Mouse (Mus musculus) megakaryocyte, embryonic 14.5 days (primary cell): ENCODE data around the gene AL607142.1. TPM values are rescaled to one million over a fixed set of nuclear protein-coding genes. Genes with fewer than 3 reads are reported as not detected.

Experiments
- H3K27me3 ChIP-seq: replicated peaks from 2 replicates; pipeline ENCODE3; 2012; ENCODE audit warnings: inconsistent platforms
- H3K36me3 ChIP-seq: replicated peaks from 2 replicates; pipeline ENCODE3; 2012; ENCODE audit warnings: low read length, inconsistent platforms, mixed read lengths
- H3K4me1 ChIP-seq: 2 replicates; pipeline ENCODE4 v1.6.1; 2012; ENCODE audit warnings: inconsistent platforms
- H3K4me3 ChIP-seq: replicated peaks from 2 replicates; pipeline ENCODE3; 2012; ENCODE audit warnings: moderate library complexity, mild to moderate bottlenecking, inconsistent platforms
- H3K9me3 ChIP-seq: 2 replicates; pipeline ENCODE4 v1.6.1; 2012; ENCODE audit warnings: inconsistent platforms
- FLI1 ChIP-seq: IDR thresholded peaks from 2 replicates; pipeline ENCODE4 v1.6.1; 2012; ENCODE audit warnings: low read length, inconsistent platforms, mixed read lengths
- GATA1 ChIP-seq: IDR thresholded peaks from 3 replicates; pipeline ENCODE4 v1.6.1; 2012; ENCODE audit warnings: mixed read lengths, low read length, inconsistent platforms, borderline replicate concordance
- polyA plus RNA-seq: library from polyadenylated mRNA; stranded (reverse); fragments of >175 nt; gene quantifications from 2 replicates; pipeline ENCODE4 v1.2.3, GENCODE M21; 2012; ENCODE audit warnings: low replicate concordance; ENCODE audit not compliant: insufficient read depth

Gene AL607142.1
- polyA plus RNA-seq, 1 experiment = not detected

DNA sequence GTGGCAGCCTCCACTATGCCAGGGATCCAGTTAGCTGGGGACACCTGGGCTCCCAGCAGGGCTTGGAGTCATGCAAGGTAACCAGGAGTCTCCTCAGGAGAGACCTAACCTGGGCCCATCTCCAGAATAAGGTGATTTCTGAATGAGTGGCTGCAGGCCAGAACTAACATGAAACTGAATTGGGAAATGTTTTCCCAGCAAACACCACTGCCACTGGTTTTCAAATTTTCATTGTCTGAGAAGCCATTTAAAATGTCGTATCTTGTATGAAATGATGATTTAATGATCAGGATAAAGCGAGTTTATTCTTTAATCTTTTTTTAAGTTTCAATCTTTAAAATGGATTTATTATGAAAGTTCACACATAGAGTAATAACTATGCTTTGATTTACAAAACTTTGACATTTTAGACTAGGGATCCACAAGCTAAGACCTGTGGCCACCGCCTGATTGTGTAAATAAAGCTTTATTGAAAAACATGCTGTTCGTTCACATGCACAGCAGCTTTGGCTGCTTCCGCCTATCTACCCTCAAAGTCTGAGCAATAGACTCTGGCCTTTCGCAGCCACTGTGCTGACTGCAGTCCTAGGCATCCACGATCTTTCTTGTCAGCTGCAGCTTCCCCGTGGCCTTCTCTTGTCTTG lies 2.9 kb downstream of the AL607142.1 start:
- no peaks in the 10 kb centered on the region for H3K36me3 ChIP-seq
- peaks cover 81% of the 10 kb centered on the region for H3K27me3 ChIP-seq
- H3K4me3 ChIP-seq = no peak overlapping the region
- no peaks in the 10 kb centered on the region for H3K4me1 ChIP-seq
- TF ChIP-seq FLI1 (no peak), GATA1 (no peak)
- H3K9me3 ChIP-seq = no peaks in the 10 kb centered on the region

GRCm38 (mm10) chr4:120068883-120069581 lies 4.2 kb downstream of the AL607142.1 start:
- TF ChIP-seq GATA1 = no peak
- TF ChIP-seq FLI1 = no peak
- no peaks in the 10 kb centered on the region for H3K9me3 ChIP-seq

GRCm38 (mm10) chr4:120069582-120069980 lies 4.8 kb downstream of the AL607142.1 start:
- Histone ChIP-seq H3K9me3 (no peaks in the 10 kb centered on the region), H3K27me3 (peaks cover 78% of the 10 kb centered on the region), H3K4me1 (peaks cover 4% of the 10 kb centered on the region; the same call in 1 of the 2 replicates), H3K36me3 (no peaks in the 10 kb centered on the region), H3K4me3 (no peak overlapping the region)
- no peak for TF ChIP-seq GATA1
- TF ChIP-seq FLI1 = no peak

More at GRCm38 (mm10) chr4:120068883-120069581, 4.2 kb downstream of the AL607142.1 start:
- Histone ChIP-seq H3K4me3 (no peak overlapping the region), H3K36me3 (no peaks in the 10 kb centered on the region), H3K4me1 (peaks cover 4% of the 10 kb centered on the region; the same call in 1 of the 2 replicates), H3K27me3 (peaks cover 79% of the 10 kb centered on the region)

GRCm38 (mm10) chr4:120071411-120071810 lies 6.6 kb downstream of the AL607142.1 start:
- H3K4me3 ChIP-seq = no peak overlapping the region
- H3K36me3 ChIP-seq = no peaks in the 10 kb centered on the region
- H3K27me3 ChIP-seq = peaks cover 84% of the 10 kb centered on the region
- H3K9me3 ChIP-seq = no peaks in the 10 kb centered on the region
- TF ChIP-seq FLI1 (no peak), GATA1 (no peak)
- H3K4me1 ChIP-seq = peaks cover 7% of the 10 kb centered on the region; the same call in 1 of the 2 replicates

GRCm38 (mm10) chr4:120071842-120072507 lies 7.2 kb downstream of the AL607142.1 start:
- no peaks in the 10 kb centered on the region for H3K36me3 ChIP-seq
- no peak overlapping the region for H3K4me3 ChIP-seq
- TF ChIP-seq FLI1 (no peak), GATA1 (no peak)
- peaks cover 7% of the 10 kb centered on the region; the same call in 1 of the 2 replicates for H3K4me1 ChIP-seq
- no peaks in the 10 kb centered on the region for H3K9me3 ChIP-seq
- H3K27me3 ChIP-seq = peaks cover 82% of the 10 kb centered on the region

- H3K4me1 ChIP-seq = peaks cover 7% of the 10 kb centered on the region; the same call in 1 of the 2 replicates
- no peak overlapping the region for H3K4me3 ChIP-seq
- H3K27me3 ChIP-seq = peaks cover 82% of the 10 kb centered on the region
- no peaks in the 10 kb centered on the region for H3K9me3 ChIP-seq
- TF ChIP-seq FLI1 = no peak
- no peaks in the 10 kb centered on the region for H3K36me3 ChIP-seq
These were observed 9.3 kb downstream of the AL607142.1 start for GRCm38 (mm10) chr4:120074061-120074460.

DNA sequence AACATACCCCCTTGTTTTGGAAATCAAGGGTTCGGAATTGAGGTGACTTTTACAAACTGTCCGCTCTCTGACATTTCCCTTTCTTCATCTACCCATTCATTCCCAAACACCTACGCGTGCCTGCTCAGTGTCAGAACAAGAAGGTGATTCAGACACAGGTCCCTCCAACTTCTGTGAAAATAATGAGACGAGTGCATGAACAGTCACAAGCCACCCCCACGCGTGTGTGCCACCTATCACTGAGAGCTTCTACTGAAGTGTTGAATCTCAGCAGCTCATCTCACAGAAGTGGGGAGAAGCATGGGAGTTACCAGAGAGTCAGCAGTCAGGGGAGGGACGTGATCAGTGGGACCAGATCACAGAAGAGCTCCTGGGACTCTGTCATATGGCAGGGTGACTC lies 12.5 kb downstream of the AL607142.1 start:
- Histone ChIP-seq H3K4me1 (peaks cover 10% of the 10 kb centered on the region; the same call in 1 of the 2 replicates), H3K9me3 (no peaks in the 10 kb centered on the region)

GRCm38 (mm10) chr4:120082527-120082926 lies 17.7 kb downstream of the AL607142.1 start:
- no peaks in the 10 kb centered on the region for H3K9me3 ChIP-seq
- TF ChIP-seq GATA1 (no peak), FLI1 (no peak)

More for the DNA sequence above, 12.5 kb downstream of the AL607142.1 start:
- H3K36me3 ChIP-seq = no peaks in the 10 kb centered on the region
- TF ChIP-seq FLI1 = no peak
- TF ChIP-seq GATA1 = no peak
- no peak overlapping the region for H3K4me3 ChIP-seq
- peaks cover 77% of the 10 kb centered on the region for H3K27me3 ChIP-seq

GRCm38 (mm10) chr4:120083700-120084099 lies 18.9 kb downstream of the AL607142.1 start:
- TF ChIP-seq FLI1 = no peak
- no peak for TF ChIP-seq GATA1
- Histone ChIP-seq H3K4me1 (peaks cover 3% of the 10 kb centered on the region; the same call in 1 of the 2 replicates), H3K9me3 (no peaks in the 10 kb centered on the region), H3K4me3 (no peak overlapping the region), H3K36me3 (no peaks in the 10 kb centered on the region), H3K27me3 (peaks cover 44% of the 10 kb centered on the region)

More at GRCm38 (mm10) chr4:120082527-120082926, 17.7 kb downstream of the AL607142.1 start:
- no peak overlapping the region for H3K4me3 ChIP-seq
- H3K4me1 ChIP-seq = peaks cover 3% of the 10 kb centered on the region; the same call in 1 of the 2 replicates
- H3K27me3 ChIP-seq = peaks cover 50% of the 10 kb centered on the region
- H3K36me3 ChIP-seq = no peaks in the 10 kb centered on the region

- TF ChIP-seq FLI1 (no peak), GATA1 (no peak)
- no peak overlapping the region for H3K4me3 ChIP-seq
- no peaks in the 10 kb centered on the region for H3K9me3 ChIP-seq
- peaks cover 58% of the 10 kb centered on the region for H3K27me3 ChIP-seq
- H3K36me3 ChIP-seq = peaks cover under 1% of the 10 kb centered on the region
- H3K4me1 ChIP-seq = peaks cover 14% of the 10 kb centered on the region
These were observed 24.7 kb downstream of the AL607142.1 start for GRCm38 (mm10) chr4:120089536-120089935.
